Mouse (Mus musculus) stomach, embryonic 14.5 days (tissue): Measurements from ENCODE around the gene Fam185a. TPM values are rescaled to one million over a fixed set of nuclear protein-coding genes. Genes with fewer than 3 reads are reported as not detected.

Experiments
- ATAC-seq: fragments of 200-750 bp; cut with Nextera tagmentation; 2 replicates; pipeline ENCODE4 v1.8.0; 2017; ENCODE audit warnings: low read depth, moderate TSS enrichment; ENCODE audit not compliant: insufficient number of reproducible peaks, insufficient read depth, low FRiP score
- H3K27ac ChIP-seq: fragments of 300-500 bp; sonication (generic); 2 replicates; pipeline ENCODE4 v1.5.1; 2014; ENCODE audit warnings: mild to moderate bottlenecking, low read length, moderate library complexity, mixed read lengths
- H3K27me3 ChIP-seq: fragments of 300-500 bp; sonication (generic); 2 replicates; pipeline ENCODE4 v1.6.1; 2014; ENCODE audit warnings: low read length, control low read depth, mixed read lengths; ENCODE audit not compliant: control insufficient read depth, insufficient read depth
- H3K36me3 ChIP-seq: fragments of 300-500 bp; sonication (generic); 2 replicates; pipeline ENCODE4 v1.6.1; 2014; ENCODE audit warnings: mild to moderate bottlenecking, control low read depth, low read length, moderate library complexity, mixed read lengths; ENCODE audit not compliant: control insufficient read depth, insufficient read depth
- H3K4me1 ChIP-seq: fragments of 300-500 bp; sonication (generic); 2 replicates; pipeline ENCODE4 v1.6.1; 2014; ENCODE audit warnings: low read length, control low read depth, mixed read lengths; ENCODE audit not compliant: control insufficient read depth, insufficient read depth
- H3K4me2 ChIP-seq: fragments of 300-500 bp; sonication (generic); replicated peaks from 2 replicates; pipeline ENCODE4 v1.6.1; 2014; ENCODE audit warnings: low read depth, low read length, control low read depth
- H3K4me3 ChIP-seq: fragments of 300-500 bp; sonication (generic); 2 replicates; pipeline ENCODE4 v1.5.1; 2014; ENCODE audit warnings: low read depth, low read length, control low read depth
- H3K9ac ChIP-seq: fragments of 300-500 bp; sonication (generic); replicated peaks from 2 replicates; pipeline ENCODE4 v1.6.1; 2014; ENCODE audit warnings: low read depth, mild to moderate bottlenecking, control low read depth, low read length, moderate library complexity, mixed read lengths
- H3K9me3 ChIP-seq: fragments of 300-500 bp; sonication (generic); 2 replicates; pipeline ENCODE4 v1.6.1; 2016; ENCODE audit warnings: low read depth, low read length, control low read depth; ENCODE audit not compliant: control insufficient read depth
- WGBS: fragments of 180-500 bp; shearing (Covaris S2); extraction: QIAGEN DNeasy Blood & Tissue Kit; methylation state at CpG from one replicate; pipeline ENCODE4 v1.1.7; 2014; 5-methylcytosine and 5-hydroxymethylcytosine counted together
- polyA plus RNA-seq: library from polyadenylated mRNA; unstranded; fragments of >200 nt; fragmentation: Nextera tagmentation; extraction: Ambion mirVana; gene quantifications from 2 replicates; pipeline ENCODE4 v1.2.1, GENCODE M21; 2014

Gene Fam185a
- polyA plus RNA-seq, 1 experiment from 2014 or later = 7.6 TPM

GRCm38 (mm10) chr5:21384976-21385375 lies 39.8 kb upstream of the Fam185a start:
- Histone ChIP-seq H3K4me3 (no peak overlapping the region), H3K4me2 (no peak overlapping the region), H3K36me3 (no peaks in the 10 kb centered on the region), H3K27me3 (no peaks in the 10 kb centered on the region), H3K4me1 (peaks cover 11% of the 10 kb centered on the region; the same call in 1 of the 2 replicates), H3K27ac (no peak overlapping the region), H3K9ac (no peak overlapping the region), H3K9me3 (no peaks in the 10 kb centered on the region)
- WGBS = 92% methylated on average over 9 of the region's 9 CpGs
- ATAC-seq = no peak

GRCm38 (mm10) chr5:21386432-21386831 lies 38.3 kb upstream of the Fam185a start:
- Histone ChIP-seq H3K4me2 (no peak overlapping the region), H3K27me3 (no peaks in the 10 kb centered on the region), H3K36me3 (no peaks in the 10 kb centered on the region), H3K4me3 (no peak overlapping the region), H3K27ac (no peak overlapping the region), H3K4me1 (peaks cover 11% of the 10 kb centered on the region; the same call in 1 of the 2 replicates), H3K9me3 (no peaks in the 10 kb centered on the region), H3K9ac (no peak overlapping the region)
- WGBS = 66% methylated on average over 4 of the region's 4 CpGs
- ATAC-seq = no peak

- peaks cover 14% of the 10 kb centered on the region; the same call in 1 of the 2 replicates for H3K4me1 ChIP-seq
Measured at GRCm38 (mm10) chr5:21387340-21387739, 37.4 kb upstream of the Fam185a start.

GRCm38 (mm10) chr5:21388855-21389254 lies 35.9 kb upstream of the Fam185a start:
- Histone ChIP-seq H3K27ac (no peak overlapping the region), H3K27me3 (no peaks in the 10 kb centered on the region), H3K9ac (no peak overlapping the region), H3K9me3 (no peaks in the 10 kb centered on the region), H3K4me3 (no peak overlapping the region), H3K4me2 (no peak overlapping the region), H3K4me1 (peaks cover 3% of the 10 kb centered on the region; the same call in 1 of the 2 replicates), H3K36me3 (no peaks in the 10 kb centered on the region)
- ATAC-seq = no peak
- 79% methylated on average over 4 of the region's 4 CpGs for WGBS

More at GRCm38 (mm10) chr5:21387340-21387739, 37.4 kb upstream of the Fam185a start:
- H3K27ac ChIP-seq = no peak overlapping the region
- H3K9me3 ChIP-seq = no peaks in the 10 kb centered on the region
- no peak overlapping the region for H3K9ac ChIP-seq
- no peak for ATAC-seq
- no peaks in the 10 kb centered on the region for H3K27me3 ChIP-seq
- no peak overlapping the region for H3K4me3 ChIP-seq
- H3K36me3 ChIP-seq = no peaks in the 10 kb centered on the region
- H3K4me2 ChIP-seq = no peak overlapping the region

GRCm38 (mm10) chr5:21391616-21392384 lies 33.0 kb upstream of the Fam185a start:
- Histone ChIP-seq H3K27me3 (no peaks in the 10 kb centered on the region), H3K4me1 (peaks cover 3% of the 10 kb centered on the region; the same call in 1 of the 2 replicates), H3K9ac (no peak overlapping the region), H3K27ac (no peak overlapping the region), H3K4me3 (no peak overlapping the region), H3K4me2 (no peak overlapping the region), H3K9me3 (no peaks in the 10 kb centered on the region), H3K36me3 (no peaks in the 10 kb centered on the region)
- WGBS = 15% methylated on average over 13 of the region's 13 CpGs
- 0 out of 2 replicates have a peak, but pooled peaks have one; percentile 42 for ATAC-seq

- Histone ChIP-seq H3K4me3 (no peak overlapping the region), H3K27me3 (no peaks in the 10 kb centered on the region), H3K4me1 (peaks cover 3% of the 10 kb centered on the region; the same call in 1 of the 2 replicates), H3K4me2 (no peak overlapping the region), H3K36me3 (no peaks in the 10 kb centered on the region), H3K9me3 (no peaks in the 10 kb centered on the region), H3K27ac (no peak overlapping the region), H3K9ac (no peak overlapping the region)
- no peak for ATAC-seq
- WGBS = 86% methylated on average over 2 of the region's 2 CpGs
Measured at GRCm38 (mm10) chr5:21394562-21394961, 30.2 kb upstream of the Fam185a start.

- Histone ChIP-seq H3K27me3 (no peaks in the 10 kb centered on the region), H3K9me3 (no peaks in the 10 kb centered on the region), H3K27ac (no peak overlapping the region), H3K36me3 (no peaks in the 10 kb centered on the region), H3K9ac (no peak overlapping the region), H3K4me2 (no peak overlapping the region), H3K4me1 (peaks cover 3% of the 10 kb centered on the region; the same call in 1 of the 2 replicates), H3K4me3 (no peak overlapping the region)
- WGBS = 33% methylated on average over 7 of the region's 7 CpGs
- no peak for ATAC-seq
Measured at GRCm38 (mm10) chr5:21395205-21395840, 29.4 kb upstream of the Fam185a start.

GRCm38 (mm10) chr5:21411261-21411666 lies 13.5 kb upstream of the Fam185a start:
- ATAC-seq = no peak
- no peak overlapping the region for H3K4me3 ChIP-seq
- no peak overlapping the region for H3K4me2 ChIP-seq
- H3K27ac ChIP-seq = no peak overlapping the region
- no peaks in the 10 kb centered on the region for H3K4me1 ChIP-seq
- H3K9me3 ChIP-seq = no peaks in the 10 kb centered on the region
- H3K36me3 ChIP-seq = no peaks in the 10 kb centered on the region
- no peaks in the 10 kb centered on the region for H3K27me3 ChIP-seq
- WGBS = 84% methylated on average over 5 of the region's 5 CpGs
- H3K9ac ChIP-seq = no peak overlapping the region
